Mouse (Mus musculus) C2C12 (cell line): ENCODE data around the gene Golga1. TPM values are rescaled to one million over a fixed set of nuclear protein-coding genes. Genes with fewer than 3 reads are reported as not detected.

Source experiments
- H3K27me3 ChIP-seq: one replicate; pipeline ENCODE4 v1.6.1; 2011; ENCODE audit not compliant: control insufficient read depth, insufficient read depth, insufficient read length
- H3K36me3 ChIP-seq: one replicate; pipeline ENCODE4 v1.6.1; 2011; ENCODE audit not compliant: control insufficient read depth, insufficient read depth
- H3K4me3 ChIP-seq: one replicate; pipeline ENCODE4 v1.5.1; 2011; ENCODE audit warnings: mild to moderate bottlenecking, control low read depth; ENCODE audit not compliant: poor library complexity, insufficient read depth, severe bottlenecking
- H3K79me2 ChIP-seq: one replicate; pipeline ENCODE4 v1.6.1; 2011; ENCODE audit not compliant: control insufficient read depth, insufficient read depth
- H3K79me3 ChIP-seq: one replicate; pipeline ENCODE4 v1.6.1; 2011; ENCODE audit warnings: low read depth, control low read depth
- H3ac ChIP-seq: one replicate; pipeline ENCODE3; 2011; ENCODE audit warnings: low read depth; ENCODE audit not compliant: control insufficient read depth, insufficient read length
- CEBPB ChIP-seq: IDR thresholded peaks from one replicate; pipeline ENCODE4 v1.6.1; 2011; ENCODE audit warnings: low read depth, mild to moderate bottlenecking, control low read depth, moderate library complexity
- CTCF ChIP-seq: IDR thresholded peaks from one replicate; pipeline ENCODE4 v1.5.1; 2011; ENCODE audit not compliant: control insufficient read depth, insufficient read depth, insufficient read length
- FOSL1 ChIP-seq: IDR thresholded peaks from one replicate; pipeline ENCODE4 v1.8.0; 2011; ENCODE audit warnings: mild to moderate bottlenecking, low read length; ENCODE audit not compliant: poor library complexity, insufficient read depth, severe bottlenecking
- MAX ChIP-seq: IDR thresholded peaks from one replicate; pipeline ENCODE4 v1.6.1; 2011; ENCODE audit warnings: mild to moderate bottlenecking, control low read depth
- MYOD1 ChIP-seq: IDR thresholded peaks from one replicate; pipeline ENCODE4 v1.6.1; 2011; ENCODE audit warnings: low read depth; ENCODE audit not compliant: control insufficient read depth, insufficient read length
- MYOG ChIP-seq: IDR thresholded peaks from one replicate; pipeline ENCODE4 v1.6.1; 2011; ENCODE audit not compliant: control insufficient read depth, insufficient read length; ENCODE audit errors: extremely low read depth
- USF1 ChIP-seq: IDR thresholded peaks from one replicate; pipeline ENCODE4 v1.6.1; 2011; ENCODE audit warnings: low read depth, mild to moderate bottlenecking, control low read depth, moderate library complexity
- polyA plus RNA-seq: library from polyadenylated mRNA; unstranded; fragments of >200 nt; fragmentation: generic; extraction: Trizol; gene quantifications from one replicate; pipeline ENCODE4 v1.2.1, GENCODE M21; 2012; ENCODE audit warnings: missing spikeins

The Golga1 gene
- polyA plus RNA-seq, 1 experiment = 4.1 TPM

GRCm38 (mm10) chr2:39040215-39040614 is 25.1 kb downstream of the Golga1 start:
- no peaks in the 10 kb centered on the region for H3K79me2 ChIP-seq
- no peaks in the 10 kb centered on the region for H3K27me3 ChIP-seq
- TF ChIP-seq CEBPB (no peak), FOSL1 (no peak), CTCF (no peak), MYOG (no peak), MAX (no peak), USF1 (no peak), MYOD1 (no peak)
- no peak overlapping the region for H3K4me3 ChIP-seq
- no peaks in the 10 kb centered on the region for H3K79me3 ChIP-seq
- no peak overlapping the region for H3ac ChIP-seq
- H3K36me3 ChIP-seq = peaks cover 76% of the 10 kb centered on the region

GRCm38 (mm10) chr2:39031611-39032010 is 33.7 kb downstream of the Golga1 start:
- Histone ChIP-seq H3K36me3 (peaks cover 63% of the 10 kb centered on the region), H3K79me2 (no peaks in the 10 kb centered on the region), H3K4me3 (no peak overlapping the region), H3K79me3 (no peaks in the 10 kb centered on the region), H3K27me3 (no peaks in the 10 kb centered on the region), H3ac (no peak overlapping the region)
- TF ChIP-seq FOSL1 = no peak
- no peak for TF ChIP-seq CTCF
- no peak for TF ChIP-seq MAX
- TF ChIP-seq CEBPB = no peak
- no peak for TF ChIP-seq MYOG
- TF ChIP-seq MYOD1 = no peak
- no peak for TF ChIP-seq USF1

GRCm38 (mm10) chr2:39020004-39020403 is 45.3 kb downstream of the Golga1 start:
- no peak overlapping the region for H3ac ChIP-seq
- H3K79me3 ChIP-seq = no peaks in the 10 kb centered on the region
- H3K4me3 ChIP-seq = no peak overlapping the region
- H3K27me3 ChIP-seq = no peaks in the 10 kb centered on the region
- TF ChIP-seq MYOG = no peak
- TF ChIP-seq FOSL1 = no peak
- TF ChIP-seq CTCF = no peak
- TF ChIP-seq CEBPB = no peak
- TF ChIP-seq USF1 = no peak
- TF ChIP-seq MYOD1 = no peak
- no peak for TF ChIP-seq MAX
- H3K79me2 ChIP-seq = no peaks in the 10 kb centered on the region
- H3K36me3 ChIP-seq = peaks cover 67% of the 10 kb centered on the region

GRCm38 (mm10) chr2:39016581-39016980 is 48.8 kb downstream of the Golga1 start:
- Histone ChIP-seq H3K27me3 (no peaks in the 10 kb centered on the region), H3K4me3 (no peak overlapping the region), H3K36me3 (peaks cover 67% of the 10 kb centered on the region), H3K79me2 (peaks cover 16% of the 10 kb centered on the region), H3K79me3 (peaks cover 10% of the 10 kb centered on the region), H3ac (no peak overlapping the region)
- TF ChIP-seq MYOG (no peak), CEBPB (no peak), CTCF (no peak), MYOD1 (no peak), USF1 (no peak), MAX (no peak), FOSL1 (no peak)

- Histone ChIP-seq H3K4me3 (no peak overlapping the region), H3K36me3 (peaks cover 58% of the 10 kb centered on the region)
Measured at GRCm38 (mm10) chr2:39012768-39013279, 52.5 kb downstream of the Golga1 start.

More at GRCm38 (mm10) chr2:39012768-39013279, 52.5 kb downstream of the Golga1 start:
- no peak for TF ChIP-seq USF1
- TF ChIP-seq MYOD1 = no peak
- TF ChIP-seq FOSL1 = no peak
- TF ChIP-seq CTCF = no peak
- no peak for TF ChIP-seq CEBPB
- Histone ChIP-seq H3K79me3 (peaks cover 35% of the 10 kb centered on the region), H3K79me2 (peaks cover 53% of the 10 kb centered on the region), H3ac (no peak overlapping the region), H3K27me3 (no peaks in the 10 kb centered on the region)
